Mouse (Mus musculus) embryo, embryonic 11 days (tissue): ENCODE measurements around the gene Gm3417.
"Not testable (repeated sequence)": the region's sequence is repeated elsewhere in the genome, so short reads cannot be mapped to it uniquely, and the experiment has no call there.

Experiments
- DNase-seq: peaks from one replicate; pipeline ENCODE4 v3.0.0-alpha.2; 2015

The Gm3417 gene

GRCm38 (mm10) chr17:14958686-14959327 lies 19.8 kb downstream of the Gm3417 start:
- no peak for DNase-seq

DNA sequence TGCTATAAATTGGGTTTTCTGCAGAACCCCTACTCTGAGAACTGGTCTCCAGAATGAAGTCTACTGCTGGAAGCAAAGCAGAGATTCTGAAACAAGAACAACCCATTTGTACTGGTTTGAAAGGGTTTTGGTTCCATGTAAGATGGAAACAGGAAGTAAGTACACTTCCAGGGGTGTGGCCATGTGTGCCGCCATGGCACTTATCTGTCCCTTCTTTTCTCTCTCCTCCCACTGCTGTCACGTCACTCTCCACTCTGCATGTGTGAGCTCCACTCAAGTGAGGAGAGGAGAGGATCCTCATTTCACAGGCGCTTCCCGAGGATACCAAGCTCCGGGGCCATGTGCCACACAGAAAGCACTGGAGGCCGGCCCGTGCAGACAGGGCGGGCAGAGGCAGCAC lies 25.1 kb downstream of the Gm3417 start:
- no peak for DNase-seq

GRCm38 (mm10) chr17:14949161-14949827 lies 29.3 kb downstream of the Gm3417 start:
- DNase-seq, result no peak

DNA sequence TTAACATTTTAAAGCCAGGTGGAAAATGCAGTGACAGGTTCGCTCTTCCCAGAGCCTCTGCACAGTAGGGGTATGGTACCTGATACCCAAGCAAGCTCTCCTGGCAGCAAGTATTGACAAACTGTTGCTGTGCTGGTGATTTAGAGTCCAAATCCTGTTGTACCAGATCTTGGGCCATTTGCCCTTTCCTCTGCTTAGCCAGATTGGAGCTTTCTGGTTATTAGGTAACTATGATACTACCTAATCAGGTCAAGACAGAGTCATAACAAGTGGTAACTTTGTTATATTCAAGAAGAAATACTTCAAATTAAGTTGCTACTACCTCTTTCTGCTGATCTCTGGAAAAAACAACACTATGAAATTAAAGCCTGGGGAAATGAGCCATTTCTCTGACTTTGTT lies 34.0 kb downstream of the Gm3417 start:
- no peak for DNase-seq

GRCm38 (mm10) chr17:14943729-14944059 lies 34.9 kb downstream of the Gm3417 start:
- DNase-seq, result no peak

DNA sequence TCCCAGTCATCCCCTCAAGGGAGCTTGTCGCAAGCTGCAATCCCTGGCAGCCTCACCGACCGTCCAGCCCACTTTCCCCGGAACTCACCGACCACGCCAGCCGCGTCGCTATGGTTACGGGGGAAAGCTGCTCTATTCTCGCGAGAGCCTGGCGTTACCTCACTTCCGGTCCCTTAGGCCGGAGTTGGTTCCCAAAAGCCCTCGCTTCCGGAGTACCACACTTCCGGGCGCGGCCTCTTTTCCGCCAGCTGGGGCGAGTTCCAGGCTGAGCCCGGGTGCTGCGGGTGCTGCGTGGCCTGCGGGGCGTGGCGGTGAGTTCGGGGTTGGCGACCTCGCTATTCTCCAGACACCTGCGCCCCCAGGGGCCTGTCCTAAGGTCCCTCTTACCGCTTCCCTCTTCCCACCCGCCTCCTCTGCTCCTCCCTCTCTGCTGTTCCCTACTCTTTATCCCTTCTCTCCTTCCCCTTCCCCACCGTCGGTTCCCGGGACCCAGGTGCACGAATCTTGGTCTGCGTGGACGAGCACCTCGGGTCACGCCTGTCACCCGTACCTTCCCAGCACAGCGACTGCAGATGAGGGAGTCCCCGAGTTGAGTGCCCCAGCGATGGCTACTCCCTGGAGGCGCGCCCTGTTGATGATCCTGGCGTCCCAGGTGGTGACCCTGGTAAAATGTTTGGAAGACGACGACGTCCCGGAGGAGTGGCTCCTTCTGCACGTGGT lies 35.4 kb downstream of the Gm3417 start, which contains the start of the genes Wdr27 and 1600012H06Rik:
Gene Wdr27, minus strand, starts transcription at position 150 of the 720 bp plus-strand sequence.
Gene 1600012H06Rik, plus strand, starts transcription at position 176 of the 720 bp plus-strand sequence.
- peak; percentile 100 for DNase-seq

DNA sequence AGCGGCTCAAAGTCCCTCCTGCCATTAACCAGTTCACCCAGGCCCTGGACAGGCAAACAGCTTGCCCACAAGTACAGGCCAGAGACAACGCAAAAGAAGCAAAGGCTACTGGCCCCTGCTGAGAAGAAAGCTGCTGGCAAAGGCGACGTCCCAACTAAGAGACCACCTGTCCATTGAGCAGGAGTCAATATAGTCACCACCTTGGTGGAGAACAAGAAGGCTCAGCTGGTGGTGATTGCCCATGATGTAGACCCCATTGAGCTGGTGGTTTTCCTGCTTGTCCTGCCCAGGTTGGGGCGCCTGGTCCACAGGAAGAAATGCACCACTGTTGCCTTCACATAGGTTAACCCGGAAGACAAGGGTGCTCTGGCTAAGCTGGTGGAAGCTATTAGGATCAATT lies 36.4 kb downstream of the Gm3417 start:
- not testable (repeated sequence) for DNase-seq

DNA sequence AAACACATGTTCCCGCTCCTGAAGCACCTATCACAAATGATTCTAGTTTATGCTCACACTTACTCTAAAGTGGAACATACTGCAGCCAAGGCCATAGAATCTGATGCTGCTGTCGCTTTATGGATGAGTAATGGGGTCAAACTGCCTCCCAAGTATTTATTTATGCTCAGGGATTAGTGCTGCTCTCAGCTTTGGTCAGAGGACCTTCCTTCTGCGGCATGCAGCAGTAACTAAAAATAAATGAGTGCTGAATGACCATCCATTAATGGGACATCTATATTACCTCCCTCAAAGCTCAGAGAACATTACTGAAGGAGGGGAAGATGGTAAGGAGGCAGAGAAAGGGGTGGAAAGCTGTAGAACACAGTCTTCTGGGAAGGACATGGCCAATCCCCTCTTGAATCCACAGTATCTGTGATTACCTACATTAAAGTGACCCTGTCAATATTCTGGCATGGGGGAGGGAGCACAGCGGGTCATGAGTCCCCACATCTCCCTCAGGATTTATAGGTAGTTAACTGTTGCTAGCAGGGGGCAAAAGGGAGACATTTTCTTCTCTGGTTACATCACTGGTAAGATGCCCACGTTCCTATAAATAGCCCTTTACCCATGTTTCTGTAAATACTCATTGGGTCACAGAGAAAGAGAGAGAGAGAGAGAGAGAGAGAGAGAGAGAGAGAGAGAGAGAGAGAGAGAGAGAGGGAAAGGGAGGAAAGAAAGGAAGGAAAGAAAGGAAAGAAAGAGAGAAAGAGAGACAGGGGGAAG lies 42.6 kb downstream of the Gm3417 start:
- DNase-seq, result no peak

DNA sequence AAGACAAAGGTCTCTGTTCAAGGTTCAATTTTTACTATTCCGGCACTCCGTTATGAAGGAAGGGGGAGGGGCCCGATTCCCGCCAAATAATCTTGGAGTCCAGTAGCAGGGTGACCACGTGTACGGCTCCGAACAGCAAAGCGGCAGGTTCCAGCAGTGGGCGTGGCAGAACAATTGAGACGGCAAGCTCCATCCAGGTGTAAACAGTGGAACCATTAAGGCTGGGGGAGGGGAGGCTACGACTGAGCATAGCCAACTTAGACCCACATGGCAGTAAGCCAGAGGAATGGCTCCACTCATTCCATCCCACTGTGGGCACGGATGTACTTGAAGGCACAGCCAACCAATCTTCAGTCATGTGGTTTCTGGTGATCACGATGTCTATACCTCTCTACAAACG lies 43.3 kb downstream of the Gm3417 start:
- DNase-seq, result not testable (repeated sequence)

DNA sequence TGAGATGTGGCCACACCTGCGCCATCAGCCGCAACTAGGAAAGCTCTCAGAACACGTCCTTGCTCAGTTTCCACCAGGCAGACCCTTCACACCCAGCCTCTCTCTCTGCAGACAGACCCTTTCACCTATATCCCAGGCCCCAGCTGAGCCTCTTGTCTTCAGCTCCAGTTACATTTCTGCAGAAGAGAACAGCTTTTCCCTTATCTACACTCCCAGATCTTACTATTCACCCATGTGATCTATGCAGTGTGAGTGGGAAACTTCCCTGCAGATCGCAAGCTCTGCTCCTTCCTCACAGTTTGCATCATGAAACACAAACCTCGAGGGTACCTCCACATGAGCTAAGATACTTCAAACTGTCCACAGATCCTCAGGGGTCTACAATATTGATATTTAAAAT lies 47.1 kb downstream of the Gm3417 start:
- no peak for DNase-seq

GRCm38 (mm10) chr17:14930697-14931096 lies 47.9 kb downstream of the Gm3417 start:
- DNase-seq, result no peak

- DNase-seq, result no peak
Measured at GRCm38 (mm10) chr17:14928631-14929030, 50.0 kb downstream of the Gm3417 start.

GRCm38 (mm10) chr17:14927644-14928218 lies 50.9 kb downstream of the Gm3417 start:
- DNase-seq, result no peak

- DNase-seq, result no peak
Measured at GRCm38 (mm10) chr17:14921582-14921981, 57.0 kb downstream of the Gm3417 start.

GRCm38 (mm10) chr17:14917866-14918265 lies 60.7 kb downstream of the Gm3417 start:
- no peak for DNase-seq

DNA sequence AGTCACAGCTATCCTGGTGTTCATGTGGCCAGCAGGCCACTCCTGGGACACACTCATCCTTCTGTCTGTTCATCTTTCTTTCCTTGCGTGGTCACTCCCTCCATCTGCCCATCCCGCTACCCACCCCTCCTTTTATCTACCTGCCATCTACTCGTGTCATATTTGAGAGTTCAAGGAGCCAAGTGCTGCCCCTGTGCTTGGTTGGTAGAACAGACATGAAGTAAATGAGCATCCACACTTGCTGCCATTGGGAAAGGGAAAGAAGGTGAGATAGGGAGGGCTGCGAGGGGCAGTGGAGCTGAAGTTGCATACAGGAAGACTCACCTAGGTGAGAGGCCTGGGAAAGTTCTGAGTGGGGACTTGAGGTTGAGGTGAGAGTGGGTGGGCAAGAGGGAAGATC lies 64.2 kb downstream of the Gm3417 start:
- DNase-seq, result no peak
